Mouse (Mus musculus): ENCODE data around the gene Gm47283. TPM values are rescaled to one million over a fixed set of nuclear protein-coding genes. Genes with fewer than 3 reads are reported as not detected.

Gm47283 gene
- not detected for polyA plus RNA-seq (2015; fragmentation: Illumina TruSeq; extraction: RNeasy Lipid Tissue Mini Kit (QIAGEN cat#74804); ENCODE audit: low read depth, low replicate concordance)

DNA sequence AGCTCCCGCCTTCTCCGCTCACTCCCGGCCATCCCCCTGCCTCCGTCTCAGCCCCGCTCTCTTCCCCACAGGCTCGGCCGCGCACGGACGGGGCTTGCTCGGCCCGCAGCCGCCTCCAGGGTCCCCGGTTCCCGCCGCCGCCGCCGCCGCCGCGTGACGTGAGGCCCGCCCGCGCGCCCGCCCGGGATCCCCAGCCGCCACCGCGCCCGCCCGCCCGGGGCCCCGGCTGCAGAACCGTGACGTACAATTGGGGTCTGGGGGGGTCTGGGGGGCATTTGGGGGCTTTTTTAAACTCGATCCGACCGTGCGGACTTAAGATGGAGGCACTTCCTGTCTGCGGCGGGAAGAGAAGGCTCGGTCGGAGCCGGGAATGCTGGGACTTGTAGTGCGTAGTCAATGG, at the start of gene Gm47283:
Gene Gm47283 (plus strand): TSS at position 301 of the 400 bp plus-strand sequence.

DNA sequence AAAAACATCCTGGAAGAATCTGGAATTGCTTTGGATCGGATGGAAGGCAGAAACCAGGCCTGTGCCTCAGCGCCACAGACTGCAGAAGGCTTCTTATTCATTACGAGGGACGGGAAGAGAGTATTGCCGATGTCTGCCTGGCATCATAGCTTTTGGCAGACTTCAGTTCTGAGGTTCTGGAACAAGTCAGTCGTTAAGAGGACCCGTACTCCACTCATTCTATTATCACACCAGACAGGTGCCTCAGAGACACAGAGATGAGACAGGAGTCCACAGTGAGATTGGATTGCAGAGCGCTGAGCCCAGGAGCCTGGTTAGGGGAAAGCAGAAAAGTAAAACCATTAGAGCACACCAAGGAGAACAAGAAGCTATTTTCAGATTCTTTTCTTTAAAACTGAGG, 29.8 kb upstream of the Gm47283 start, which contains the start of gene Gm21860:
Gene Gm21860 (minus strand): TSS at position 101 of the 400 bp plus-strand sequence.

DNA sequence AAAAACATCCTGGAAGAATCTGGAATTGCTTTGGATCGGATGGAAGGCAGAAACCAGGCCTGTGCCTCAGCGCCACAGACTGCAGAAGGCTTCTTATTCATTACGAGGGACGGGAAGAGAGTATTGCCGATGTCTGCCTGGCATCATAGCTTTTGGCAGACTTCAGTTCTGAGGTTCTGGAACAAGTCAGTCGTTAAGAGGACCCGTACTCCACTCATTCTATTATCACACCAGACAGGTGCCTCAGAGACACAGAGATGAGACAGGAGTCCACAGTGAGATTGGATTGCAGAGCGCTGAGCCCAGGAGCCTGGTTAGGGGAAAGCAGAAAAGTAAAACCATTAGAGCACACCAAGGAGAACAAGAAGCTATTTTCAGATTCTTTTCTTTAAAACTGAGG, 54.5 kb downstream of the Gm47283 start, which contains the start of gene Gm21748:
Gene Gm21748 (minus strand): TSS at position 101 of the 400 bp plus-strand sequence.

Other genes with a start within 250 kb of the Gm47283 start
- not detected for gene Gm21860, start 29.9 kb upstream of the Gm47283 start, polyA plus RNA-seq (2015; fragmentation: Illumina TruSeq; extraction: RNeasy Lipid Tissue Mini Kit (QIAGEN cat#74804); ENCODE audit: low read depth, low replicate concordance)
- not detected for gene Gm21748, start 54.4 kb downstream of the Gm47283 start, polyA plus RNA-seq (2015; fragmentation: Illumina TruSeq; extraction: RNeasy Lipid Tissue Mini Kit (QIAGEN cat#74804); ENCODE audit: low read depth, low replicate concordance)

All from brain, adult 10 weeks (tissue).